Mouse (Mus musculus) forebrain, postnatal 0 days (tissue): ENCODE data around the gene Vmn2r74. TPM values are rescaled to one million over a fixed set of nuclear protein-coding genes. Genes with fewer than 3 reads are reported as not detected.

Experiments used
- ATAC-seq: fragments of 200-750 bp; cut with Nextera tagmentation; 2 replicates; pipeline ENCODE4 v1.8.0; 2017; ENCODE audit warnings: mild to moderate bottlenecking, moderate library complexity
- DNase-seq: peaks from one replicate; pipeline ENCODE4 v3.0.0-alpha.2; 2015
- H3K27ac ChIP-seq: fragments of 300-500 bp; sonication (generic); 2 replicates; pipeline ENCODE4 v1.5.1; 2014; ENCODE audit warnings: low read depth, mild to moderate bottlenecking, antibody characterized with exemption, low read length, moderate library complexity, mixed read lengths
- H3K27me3 ChIP-seq: fragments of 300-500 bp; sonication (generic); 2 replicates; pipeline ENCODE4 v1.6.1; 2014; ENCODE audit warnings: mild to moderate bottlenecking, low read length, mixed read lengths; ENCODE audit not compliant: insufficient read depth
- H3K36me3 ChIP-seq: fragments of 300-500 bp; sonication (generic); 2 replicates; pipeline ENCODE4 v1.6.1; 2014; ENCODE audit warnings: mild to moderate bottlenecking, moderate library complexity; ENCODE audit not compliant: insufficient read depth
- H3K4me1 ChIP-seq: fragments of 300-500 bp; sonication (generic); 2 replicates; pipeline ENCODE4 v1.6.1; 2014; ENCODE audit warnings: antibody characterized with exemption; ENCODE audit not compliant: insufficient read depth
- H3K4me2 ChIP-seq: fragments of 300-500 bp; sonication (generic); 2 replicates; pipeline ENCODE4 v1.6.1; 2014; ENCODE audit warnings: low read depth, mild to moderate bottlenecking, moderate library complexity
- H3K4me3 ChIP-seq: fragments of 300-500 bp; sonication (generic); 2 replicates; pipeline ENCODE4 v1.5.1; 2014; ENCODE audit warnings: low read depth, low read length, mixed read lengths
- H3K9ac ChIP-seq: fragments of 300-500 bp; sonication (generic); 2 replicates; pipeline ENCODE4 v1.6.1; 2014; ENCODE audit warnings: mild to moderate bottlenecking
- H3K9me3 ChIP-seq: fragments of 300-500 bp; sonication (generic); 2 replicates; pipeline ENCODE4 v1.6.1; 2016; ENCODE audit warnings: low read length
- CTCF ChIP-seq: sonication (generic); IDR thresholded peaks from 2 replicates; pipeline ENCODE4 v1.5.1; 2016; ENCODE audit warnings: antibody characterized with exemption, control low read depth, low read depth
- WGBS: fragments of 180-500 bp; shearing (Covaris S2); extraction: QIAGEN DNeasy Blood & Tissue Kit; methylation state at CpG from one replicate; pipeline ENCODE4 v1.1.7; 2014; 5-methylcytosine and 5-hydroxymethylcytosine counted together
- polyA plus RNA-seq: library from polyadenylated mRNA; unstranded; fragments of >200 nt; fragmentation: Nextera tagmentation; extraction: Ambion mirVana; gene quantifications from 2 replicates; pipeline ENCODE4 v1.2.1, GENCODE M21; 2015
- total RNA-seq: library from RNA; depleted of rRNA; stranded (reverse); fragments of >200 nt; gene quantifications from 2 replicates; pipeline ENCODE4 v1.2.3, GENCODE M21; 2014; rRNA removed

The Vmn2r74 gene
- total RNA-seq (not detected in 2 replicates), polyA plus RNA-seq (not detected in 2 replicates)

DNA sequence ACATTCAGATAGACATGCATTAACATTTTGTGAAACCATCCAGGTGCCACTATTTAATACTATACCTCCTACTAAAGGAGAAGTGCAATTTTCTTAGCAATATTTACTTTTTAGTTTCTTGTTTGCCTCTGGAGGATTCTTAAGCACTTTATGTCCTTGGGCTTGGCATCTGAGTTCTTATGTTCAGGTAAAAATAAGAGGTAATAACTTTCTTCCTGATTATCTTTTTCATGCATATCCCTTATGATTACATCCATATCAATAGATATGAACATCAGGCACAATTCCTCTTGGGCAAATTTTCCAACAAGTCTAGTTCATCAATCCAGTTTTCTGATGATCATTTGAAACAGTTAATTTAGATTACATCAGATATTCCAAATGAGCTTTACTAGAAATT, at the start of gene Vmn2r74:
Gene Vmn2r74, minus strand, starts transcription at position 101 of the 400 bp plus-strand sequence.
- no peak for TF ChIP-seq CTCF
- DNase-seq (no peak), ATAC-seq (no peak)
- Histone ChIP-seq H3K9me3 (no peaks in the 10 kb centered on the region), H3K36me3 (no peaks in the 10 kb centered on the region), H3K4me2 (no peak within 1 kb of the TSS), H3K27ac (no peak within 1 kb of the TSS), H3K4me1 (no peaks in the 10 kb centered on the region), H3K27me3 (no peaks in the 10 kb centered on the region), H3K9ac (no peak within 1 kb of the TSS), H3K4me3 (no peak within 1 kb of the TSS)

DNA sequence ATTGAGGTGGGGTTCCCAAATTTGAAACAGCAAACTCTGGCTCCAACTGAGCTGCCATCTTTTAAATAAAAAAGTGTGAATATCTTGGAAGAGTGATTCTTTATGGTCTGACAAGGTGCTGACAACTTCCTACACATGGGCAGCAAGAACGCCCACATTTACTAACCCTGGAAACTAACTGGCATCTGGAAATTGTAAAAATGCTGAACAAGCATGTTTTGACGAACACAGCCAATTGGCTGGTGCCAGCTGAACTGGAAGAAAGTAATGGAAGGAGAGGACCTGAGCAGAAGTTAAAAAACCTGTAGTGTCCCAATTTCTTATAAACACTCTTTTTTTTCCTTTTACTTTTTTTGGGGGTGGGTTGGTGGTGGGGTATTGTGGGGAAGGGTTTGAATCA, 46.1 kb upstream of the Vmn2r74 start:
- Histone ChIP-seq H3K4me1 (no peaks in the 10 kb centered on the region), H3K4me2 (no peak overlapping the region), H3K27me3 (no peaks in the 10 kb centered on the region), H3K27ac (no peak overlapping the region), H3K9me3 (peaks cover 5% of the 10 kb centered on the region; the same call in 1 of the 2 replicates), H3K9ac (no peak overlapping the region), H3K4me3 (no peak overlapping the region), H3K36me3 (no peaks in the 10 kb centered on the region)
- WGBS: 88% methylated on average over 2 of the region's 2 CpGs
- TF ChIP-seq CTCF: no peak
- no peak for ATAC-seq
- DNase-seq: no peak

Other genes starting within 250 kb of the Vmn2r74 start
- gene Vmn2r72, start 206.5 kb downstream of the Vmn2r74 start, total RNA-seq: not detected in 2 replicates
- not detected in 2 replicates for gene Vmn2r72, start 206.5 kb downstream of the Vmn2r74 start, polyA plus RNA-seq
- gene Vmn2r73, start 85.4 kb downstream of the Vmn2r74 start, total RNA-seq: not detected in 2 replicates
- gene Vmn2r73, start 85.4 kb downstream of the Vmn2r74 start, polyA plus RNA-seq: not detected in 2 replicates
- not detected in 2 replicates for gene Vmn2r75, start 210.1 kb upstream of the Vmn2r74 start, total RNA-seq
- not detected in 2 replicates for gene Vmn2r75, start 210.1 kb upstream of the Vmn2r74 start, polyA plus RNA-seq